Mouse (Mus musculus) limb, embryonic 14.5 days (tissue): ENCODE results near the gene Rgs6. TPM values are rescaled to one million over a fixed set of nuclear protein-coding genes. Genes with fewer than 3 reads are reported as not detected.

Source experiments
- ATAC-seq: fragments of 200-750 bp; cut with Nextera tagmentation; 2 replicates; pipeline ENCODE4 v1.8.0; 2017; ENCODE audit warnings: low read depth, moderate number of reproducible peaks, moderate TSS enrichment; ENCODE audit not compliant: low FRiP score
- DNase-seq: peaks from one replicate; pipeline ENCODE4 v3.0.0-alpha.2; 2015; ENCODE audit warnings: low spot score
- H3K27ac ChIP-seq: fragments of 300-500 bp; sonication (generic); replicated peaks from 2 replicates; pipeline ENCODE4 v1.5.1; 2014; ENCODE audit warnings: low read depth, mild to moderate bottlenecking, low read length, moderate library complexity, mixed read lengths
- H3K27me3 ChIP-seq: fragments of 300-500 bp; sonication (generic); 2 replicates; pipeline ENCODE4 v1.6.1; 2014; ENCODE audit warnings: low read length, mixed read lengths; ENCODE audit not compliant: control insufficient read depth, insufficient read depth
- H3K36me3 ChIP-seq: fragments of 300-500 bp; sonication (generic); 2 replicates; pipeline ENCODE4 v1.6.1; 2014; ENCODE audit warnings: mild to moderate bottlenecking, low read length, moderate library complexity, mixed read lengths; ENCODE audit not compliant: control insufficient read depth, insufficient read depth
- H3K4me1 ChIP-seq: fragments of 300-500 bp; sonication (generic); 2 replicates; pipeline ENCODE4 v1.6.1; 2014; ENCODE audit warnings: antibody characterized with exemption, low read length, mixed read lengths; ENCODE audit not compliant: control insufficient read depth, insufficient read depth
- H3K4me2 ChIP-seq: fragments of 300-500 bp; sonication (generic); replicated peaks from 2 replicates; pipeline ENCODE4 v1.6.1; 2014; ENCODE audit warnings: low read depth, mild to moderate bottlenecking, low read length, moderate library complexity; ENCODE audit not compliant: severe bottlenecking
- H3K4me3 ChIP-seq: fragments of 300-500 bp; sonication (generic); replicated peaks from 2 replicates; pipeline ENCODE4 v1.5.1; 2014; ENCODE audit warnings: low read length
- H3K9ac ChIP-seq: fragments of 300-500 bp; sonication (generic); 2 replicates; pipeline ENCODE4 v1.6.1; 2014; ENCODE audit warnings: mild to moderate bottlenecking, low read depth, low read length, moderate library complexity; ENCODE audit not compliant: severe bottlenecking
- H3K9me3 ChIP-seq: fragments of 300-500 bp; sonication (generic); 2 replicates; pipeline ENCODE4 v1.6.1; 2016; ENCODE audit warnings: low read length; ENCODE audit not compliant: control insufficient read depth
- POLR2A ChIP-seq: fragments of 200-500 bp; IDR thresholded peaks from 2 replicates; pipeline ENCODE4 v1.8.0; 2012; ENCODE audit warnings: inconsistent platforms, mild to moderate bottlenecking, moderate library complexity, borderline replicate concordance; ENCODE audit not compliant: insufficient read depth, insufficient read length; ENCODE audit errors: extremely low read depth
- WGBS: fragments of 180-500 bp; shearing (Covaris S2); extraction: QIAGEN DNeasy Blood & Tissue Kit; methylation state at CpG from one replicate; pipeline ENCODE4 v1.1.7; 2014; 5-methylcytosine and 5-hydroxymethylcytosine counted together
- polyA plus RNA-seq, 2 experiments: library from polyadenylated mRNA; depleted of rRNA in 1 of 2; stranded (reverse) in 1 of 2; unstranded in 1 of 2; fragments of >200 nt; fragmentation: Nextera tagmentation in 1 of 2; extraction: Ambion mirVana in 1 of 2; gene quantifications; 2 replicates each; pipeline versions ENCODE4 v1.2.1 to v1.2.3; 2012 to 2014

Rgs6 gene
- polyA plus RNA-seq, 2 experiments, result 1.2 to 1.5 TPM

DNA sequence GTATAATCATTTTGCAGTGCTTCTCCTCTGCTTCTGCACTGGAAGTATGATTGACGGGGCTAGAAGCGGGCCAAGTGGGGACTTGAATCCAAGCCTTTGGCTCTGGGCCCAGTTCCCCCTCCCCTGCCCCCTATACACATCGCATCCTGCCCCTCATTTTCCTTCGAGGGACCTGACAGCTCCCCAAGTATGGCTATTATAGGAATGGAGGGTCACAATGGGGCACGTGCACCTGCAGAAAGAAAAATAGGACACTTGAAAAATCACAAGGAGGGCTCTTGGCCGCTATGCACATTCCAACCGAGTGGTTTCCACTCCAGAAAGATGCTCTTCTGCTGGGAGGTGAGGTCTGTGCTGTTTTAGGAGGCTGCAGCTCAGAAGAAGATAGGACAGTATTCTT lies 538.8 kb downstream of the Rgs6 start:
- Histone ChIP-seq H3K27me3 (no peaks in the 10 kb centered on the region), H3K4me2 (no peak overlapping the region), H3K4me1 (no peaks in the 10 kb centered on the region), H3K4me3 (no peak overlapping the region), H3K9ac (no peak overlapping the region), H3K9me3 (no peaks in the 10 kb centered on the region), H3K27ac (no peak overlapping the region), H3K36me3 (no peaks in the 10 kb centered on the region)
- WGBS, result 82% methylated on average over 7 of the region's 7 CpGs
- no peak for DNase-seq
- TF ChIP-seq POLR2A, result no peak
- ATAC-seq, result no peak

DNA sequence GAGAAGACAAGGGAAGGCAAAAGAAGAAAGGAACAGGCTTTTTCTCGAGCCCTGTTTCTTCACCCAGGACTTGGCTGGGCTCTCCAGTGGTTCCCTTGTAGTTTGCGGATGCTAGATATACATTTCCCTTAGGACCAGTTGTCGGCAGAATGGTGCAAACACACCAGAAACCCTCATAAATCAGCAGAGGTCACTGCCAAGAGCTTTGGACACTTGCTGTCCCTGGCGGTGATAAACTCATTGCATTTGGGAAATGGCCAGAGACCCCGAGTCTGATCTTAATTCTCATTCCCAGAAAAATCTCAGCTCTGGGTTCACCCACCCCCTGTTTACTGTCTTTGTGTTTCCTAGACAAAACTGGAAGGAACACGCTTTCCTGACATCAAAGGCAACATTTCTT lies 539.9 kb downstream of the Rgs6 start:
- ATAC-seq (no peak), DNase-seq (no peak)
- no peaks in the 10 kb centered on the region for H3K27me3 ChIP-seq
- WGBS, result 42% methylated on average over 6 of the region's 6 CpGs
- no peak for TF ChIP-seq POLR2A
- no peak overlapping the region for H3K27ac ChIP-seq
- H3K9ac ChIP-seq, result no peak overlapping the region
- no peaks in the 10 kb centered on the region for H3K4me1 ChIP-seq
- H3K4me3 ChIP-seq, result no peak overlapping the region
- H3K9me3 ChIP-seq, result no peaks in the 10 kb centered on the region
- no peak overlapping the region for H3K4me2 ChIP-seq
- H3K36me3 ChIP-seq, result no peaks in the 10 kb centered on the region

DNA sequence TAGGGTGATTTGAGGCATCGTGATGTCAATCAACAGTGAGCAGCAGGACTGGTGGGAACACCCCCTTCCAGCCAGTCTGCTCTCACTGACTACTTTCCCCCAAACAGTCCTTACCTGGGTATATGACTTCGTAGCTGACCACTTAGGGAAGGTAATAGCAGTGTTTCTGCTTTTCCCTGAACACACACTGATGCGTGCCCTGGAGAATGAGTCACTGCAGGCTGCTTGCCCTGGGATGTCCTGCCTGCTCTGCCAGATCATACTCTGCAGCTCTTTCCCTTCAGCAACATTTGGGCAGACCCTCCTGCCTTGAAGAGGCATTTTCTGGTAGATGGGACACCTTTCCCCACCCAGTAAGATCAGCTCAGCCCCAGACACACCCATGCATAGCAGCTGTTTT lies 540.5 kb downstream of the Rgs6 start:
- no peak for ATAC-seq
- Histone ChIP-seq H3K4me3 (no peak overlapping the region), H3K27ac (no peak overlapping the region), H3K9me3 (no peaks in the 10 kb centered on the region), H3K4me2 (no peak overlapping the region), H3K36me3 (no peaks in the 10 kb centered on the region), H3K27me3 (no peaks in the 10 kb centered on the region), H3K4me1 (no peaks in the 10 kb centered on the region; the same call in 1 of the 2 replicates), H3K9ac (no peak overlapping the region)
- 74% methylated on average over 3 of the region's 3 CpGs for WGBS
- no peak for DNase-seq
- TF ChIP-seq POLR2A, result no peak

DNA sequence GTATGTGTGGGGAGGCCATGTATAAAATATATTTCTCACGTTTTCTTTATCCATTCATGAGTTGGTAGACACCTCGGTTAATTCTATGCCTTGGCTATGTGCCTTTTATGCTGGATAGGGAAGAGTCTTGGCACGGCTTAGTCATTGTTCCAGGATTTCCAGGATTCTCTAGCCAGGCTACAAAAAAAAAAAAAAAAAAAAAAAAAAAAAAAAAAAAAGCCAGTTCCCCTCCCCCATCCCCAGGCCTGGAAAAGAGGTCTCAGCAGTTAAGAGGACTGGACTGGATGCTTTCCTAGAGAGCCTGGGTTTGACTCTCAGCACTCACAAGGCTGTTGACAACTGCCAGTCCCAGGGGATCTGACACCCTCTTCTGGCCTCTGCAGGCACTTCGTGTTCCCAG lies 543.3 kb downstream of the Rgs6 start:
- Histone ChIP-seq H3K27me3 (no peaks in the 10 kb centered on the region), H3K36me3 (no peaks in the 10 kb centered on the region), H3K9me3 (no peaks in the 10 kb centered on the region), H3K27ac (no peak overlapping the region), H3K4me2 (no peak overlapping the region), H3K4me3 (no peak overlapping the region), H3K9ac (no peak overlapping the region), H3K4me1 (no peaks in the 10 kb centered on the region; the same call in 1 of the 2 replicates)
- ATAC-seq (no peak), DNase-seq (no peak)
- 78% methylated on average over 4 of the region's 4 CpGs for WGBS
- TF ChIP-seq POLR2A, result no peak

DNA sequence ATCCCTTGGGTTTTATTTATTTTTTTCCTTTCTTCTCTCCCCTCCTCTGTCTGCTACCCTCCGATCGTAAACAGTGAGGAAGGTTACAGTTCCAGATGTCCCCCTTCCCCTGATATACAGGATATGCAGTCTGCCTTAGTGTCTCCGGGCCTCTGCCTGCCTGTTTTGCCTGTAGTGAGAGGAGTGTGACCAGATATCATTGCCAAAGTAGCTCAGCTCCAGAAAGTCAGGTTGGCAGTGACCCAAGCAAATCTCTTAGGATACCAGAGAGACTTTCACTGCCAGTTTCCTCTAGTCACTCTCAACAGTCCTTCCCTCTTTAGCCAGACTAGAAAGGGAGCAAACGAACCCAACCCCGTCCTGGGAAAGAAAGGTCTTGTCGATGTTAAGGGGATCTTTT lies 545.7 kb downstream of the Rgs6 start:
- DNase-seq (peak; percentile 44), ATAC-seq (no peak)
- 50% methylated on average over 6 of the region's 6 CpGs for WGBS

DNA sequence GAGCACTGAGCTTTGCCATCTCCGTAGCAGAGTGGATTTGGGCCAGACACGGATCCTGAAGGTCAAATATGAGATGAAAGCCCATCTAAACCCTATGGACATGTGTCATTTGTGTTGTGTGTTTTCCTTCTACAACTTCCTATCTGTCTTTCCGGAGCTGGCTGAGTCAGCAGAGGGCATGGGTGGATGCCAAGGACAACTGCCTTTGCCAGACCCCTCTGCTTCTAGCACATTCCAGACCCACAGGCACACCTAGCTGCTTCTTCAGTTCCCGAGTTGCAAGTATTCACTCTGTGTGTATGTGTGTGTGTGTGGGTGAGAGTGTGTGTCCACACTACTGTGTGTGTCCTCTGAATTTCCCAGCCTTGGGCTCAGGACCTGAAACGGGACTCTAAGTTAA lies 547.9 kb downstream of the Rgs6 start:
- H3K9ac ChIP-seq, result no peak overlapping the region
- H3K9me3 ChIP-seq, result no peaks in the 10 kb centered on the region
- H3K27me3 ChIP-seq, result no peaks in the 10 kb centered on the region
- ATAC-seq, result no peak
- H3K27ac ChIP-seq, result no peak overlapping the region
- no peak overlapping the region for H3K4me3 ChIP-seq
- no peak overlapping the region for H3K4me2 ChIP-seq
- H3K36me3 ChIP-seq, result no peaks in the 10 kb centered on the region
- no peak for DNase-seq
- no peaks in the 10 kb centered on the region; the same call in 1 of the 2 replicates for H3K4me1 ChIP-seq
- WGBS, result 82% methylated on average over 5 of the region's 5 CpGs
- TF ChIP-seq POLR2A, result no peak

More for the DNA sequence above, 545.7 kb downstream of the Rgs6 start:
- Histone ChIP-seq H3K9me3 (no peaks in the 10 kb centered on the region), H3K36me3 (no peaks in the 10 kb centered on the region), H3K27ac (no peak overlapping the region), H3K4me3 (no peak overlapping the region), H3K27me3 (no peaks in the 10 kb centered on the region), H3K4me2 (no peak overlapping the region), H3K4me1 (no peaks in the 10 kb centered on the region; the same call in 1 of the 2 replicates), H3K9ac (no peak overlapping the region)
- TF ChIP-seq POLR2A, result no peak
